Mouse (Mus musculus): ENCODE results near the gene Imp3. TPM values are rescaled to one million over a fixed set of nuclear protein-coding genes. Genes with fewer than 3 reads are reported as not detected.
A peak's percentile ranks its signal among the peaks of the same experiment; 100 is the strongest.
"Not testable (repeated sequence)": the region's sequence is repeated elsewhere in the genome, so short reads cannot be mapped to it uniquely, and the experiment has no call there.

The Imp3 gene
- polyA plus RNA-seq, 1 experiment from 2014 or later, result 58.4 TPM

DNA sequence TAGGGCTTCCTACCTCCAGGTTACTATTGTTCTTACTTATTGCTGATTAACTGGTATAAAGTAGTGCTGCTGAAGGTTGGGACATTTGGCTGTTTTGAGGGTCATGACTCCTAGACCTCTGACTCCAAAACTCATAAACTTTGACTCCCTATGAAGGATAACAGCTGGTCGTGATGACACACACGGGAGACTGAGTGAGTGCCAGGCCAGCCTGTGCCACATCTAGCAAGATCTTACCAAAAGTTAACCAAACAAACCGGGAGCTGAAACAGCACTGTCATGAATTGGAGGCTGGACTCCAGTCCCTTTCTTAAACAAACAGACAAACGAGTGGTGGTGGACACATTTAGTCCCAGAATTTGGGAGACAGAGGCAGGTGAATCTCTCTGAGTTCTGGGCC, 7.8 kb upstream of the Imp3 start:
- no peak for TF ChIP-seq CTCF (IDR thresholded peaks at IDR 0.05; ENCODE audit: low read depth)
- Histone ChIP-seq H3K9me3 (ENCODE audit: control insufficient read depth) (no peaks in the 10 kb centered on the region), H3K4me3 (ENCODE audit: low read depth, low read length) (no peak overlapping the region), H3K27me3 (replicated peaks; ENCODE audit: control insufficient read depth, insufficient read depth, low read length) (peaks cover 15% of the 10 kb centered on the region), H3K27ac (ENCODE audit: low read depth, low read length) (no peak overlapping the region), H3K4me1 (replicated peaks; ENCODE audit: control insufficient read depth, insufficient read depth, low read length) (0 out of 2 replicates have a peak, but pooled peaks cover 4% of the 10 kb centered on the region), H3K36me3 (ENCODE audit: control insufficient read depth, insufficient read depth) (peaks cover 5% of the 10 kb centered on the region; the same call in 1 of the 2 replicates), H3K9ac (ENCODE audit: low read depth, low read length) (no peak overlapping the region), H3K4me2 (replicated peaks; ENCODE audit: low read depth) (no peak overlapping the region)
- ATAC-seq, result no peak
- 33% methylated on average over 4 of the region's 4 CpGs for WGBS

DNA sequence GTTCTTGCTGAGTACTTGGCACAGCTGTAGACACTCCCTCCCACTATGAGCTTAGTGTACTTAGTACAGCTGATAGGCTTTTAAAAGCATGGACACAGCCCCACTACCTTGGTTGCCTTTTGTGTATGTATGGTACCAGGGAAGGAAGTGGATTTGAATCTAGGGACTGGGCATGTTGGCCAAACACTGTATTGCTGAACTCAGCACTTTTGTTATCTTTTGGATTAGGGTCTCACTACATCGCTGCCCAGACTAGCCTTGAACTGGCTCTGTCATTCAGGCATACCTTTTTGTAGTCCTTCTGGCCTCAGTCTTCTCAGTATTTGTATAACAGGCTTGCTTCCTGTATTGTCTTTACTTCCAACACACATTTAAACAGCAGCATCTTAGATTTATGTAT, 6.7 kb upstream of the Imp3 start:
- H3K4me3 ChIP-seq (ENCODE audit: low read depth, low read length), result no peak overlapping the region
- no peaks in the 10 kb centered on the region for H3K9me3 ChIP-seq (ENCODE audit: control insufficient read depth)
- WGBS, result 50% methylated on average over 1 of the region's 1 CpGs
- H3K4me1 ChIP-seq (replicated peaks; ENCODE audit: control insufficient read depth, insufficient read depth, low read length), result 0 out of 2 replicates have a peak, but pooled peaks cover 4% of the 10 kb centered on the region
- TF ChIP-seq CTCF (IDR thresholded peaks at IDR 0.05; ENCODE audit: low read depth), result no peak
- no peak overlapping the region for H3K4me2 ChIP-seq (replicated peaks; ENCODE audit: low read depth)
- peaks cover 15% of the 10 kb centered on the region for H3K27me3 ChIP-seq (replicated peaks; ENCODE audit: control insufficient read depth, insufficient read depth, low read length)
- H3K9ac ChIP-seq (ENCODE audit: low read depth, low read length), result no peak overlapping the region
- peaks cover 5% of the 10 kb centered on the region; the same call in 1 of the 2 replicates for H3K36me3 ChIP-seq (ENCODE audit: control insufficient read depth, insufficient read depth)
- no peak for ATAC-seq
- no peak overlapping the region for H3K27ac ChIP-seq (ENCODE audit: low read depth, low read length)

- no peak overlapping the region for H3K9ac ChIP-seq (ENCODE audit: low read depth, low read length)
- H3K4me1 ChIP-seq (replicated peaks; ENCODE audit: control insufficient read depth, insufficient read depth, low read length), result no peaks in the 10 kb centered on the region
- no peaks in the 10 kb centered on the region for H3K9me3 ChIP-seq (ENCODE audit: control insufficient read depth)
- ATAC-seq, result peak; percentile 35
- no peak for TF ChIP-seq CTCF (IDR thresholded peaks at IDR 0.05; ENCODE audit: low read depth)
- 18% methylated on average over 6 of the region's 6 CpGs for WGBS
- peak overlapping the region; percentile 85 for H3K4me2 ChIP-seq (replicated peaks; ENCODE audit: low read depth)
- peak overlapping the region; percentile 70 for H3K4me3 ChIP-seq (ENCODE audit: low read depth, low read length)
- H3K36me3 ChIP-seq (ENCODE audit: control insufficient read depth, insufficient read depth), result no peaks in the 10 kb centered on the region
- 0 out of 2 replicates have a peak overlapping the region, but pooled peaks have one; percentile 88 for H3K27ac ChIP-seq (ENCODE audit: low read depth, low read length)
- H3K27me3 ChIP-seq (replicated peaks; ENCODE audit: control insufficient read depth, insufficient read depth, low read length), result no peaks in the 10 kb centered on the region; the same call in 1 of the 2 replicates
These were observed 433 bp upstream of the Imp3 start for GRCm38 (mm10) chr9:56936861-56937222.

- TF ChIP-seq CTCF (IDR thresholded peaks at IDR 0.05; ENCODE audit: low read depth), result no peak
- H3K27me3 ChIP-seq (replicated peaks; ENCODE audit: control insufficient read depth, insufficient read depth, low read length), result no peaks in the 10 kb centered on the region
- ATAC-seq, result no peak
- WGBS, result 3% methylated on average over 7 of the region's 7 CpGs
- H3K36me3 ChIP-seq (ENCODE audit: control insufficient read depth, insufficient read depth), result no peaks in the 10 kb centered on the region
- H3K9me3 ChIP-seq (ENCODE audit: control insufficient read depth), result no peaks in the 10 kb centered on the region
- peak overlapping the region; percentile 85 for H3K4me2 ChIP-seq (replicated peaks; ENCODE audit: low read depth)
- H3K27ac ChIP-seq (ENCODE audit: low read depth, low read length), result 0 out of 2 replicates have a peak overlapping the region, but pooled peaks have one; percentile 36
- peak overlapping the region; percentile 60 for H3K9ac ChIP-seq (ENCODE audit: low read depth, low read length)
- no peaks in the 10 kb centered on the region for H3K4me1 ChIP-seq (replicated peaks; ENCODE audit: control insufficient read depth, insufficient read depth, low read length)
- H3K4me3 ChIP-seq (ENCODE audit: low read depth, low read length), result peak overlapping the region; percentile 70
These were observed 1.1 kb downstream of the Imp3 start for GRCm38 (mm10) chr9:56938374-56938773.

DNA sequence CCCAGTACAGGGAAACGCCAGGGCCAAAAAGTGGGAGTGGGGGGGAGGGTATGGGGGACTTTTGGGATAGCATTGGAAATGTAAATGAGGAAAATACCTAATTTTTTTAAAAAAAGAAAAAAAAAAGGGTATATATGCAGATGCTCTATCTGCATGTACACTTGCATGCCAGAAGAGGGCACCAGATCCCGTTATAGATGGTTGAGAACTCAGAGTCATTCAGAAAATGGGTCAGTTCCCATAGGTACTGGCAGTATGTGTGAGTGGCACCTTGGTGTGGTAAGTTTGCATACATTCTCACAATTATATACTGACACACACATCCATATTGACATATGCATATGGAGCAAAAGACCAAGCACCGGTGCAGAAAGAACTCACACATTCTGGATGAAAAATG, 10.2 kb downstream of the Imp3 start:
- WGBS, result 31% methylated on average over 3 of the region's 3 CpGs
- ATAC-seq; H3K9me3 ChIP-seq (ENCODE audit: control insufficient read depth); H3K9ac ChIP-seq (ENCODE audit: low read depth, low read length); H3K27me3 ChIP-seq (replicated peaks; ENCODE audit: control insufficient read depth, insufficient read depth, low read length); H3K4me3 ChIP-seq (ENCODE audit: low read depth, low read length); H3K4me1 ChIP-seq (replicated peaks; ENCODE audit: control insufficient read depth, insufficient read depth, low read length); H3K36me3 ChIP-seq (ENCODE audit: control insufficient read depth, insufficient read depth); H3K4me2 ChIP-seq (replicated peaks; ENCODE audit: low read depth); H3K27ac ChIP-seq (ENCODE audit: low read depth, low read length): not testable (repeated sequence)
- peak; percentile 80 for TF ChIP-seq CTCF (IDR thresholded peaks at IDR 0.05; ENCODE audit: low read depth)

GRCm38 (mm10) chr9:56948699-56949098, 11.4 kb downstream of the Imp3 start:
- H3K4me2 ChIP-seq (replicated peaks; ENCODE audit: low read depth); H3K4me1 ChIP-seq (replicated peaks; ENCODE audit: control insufficient read depth, insufficient read depth, low read length); H3K27me3 ChIP-seq (replicated peaks; ENCODE audit: control insufficient read depth, insufficient read depth, low read length); H3K9me3 ChIP-seq (ENCODE audit: control insufficient read depth); H3K9ac ChIP-seq (ENCODE audit: low read depth, low read length); H3K36me3 ChIP-seq (ENCODE audit: control insufficient read depth, insufficient read depth); H3K4me3 ChIP-seq (ENCODE audit: low read depth, low read length); ATAC-seq; H3K27ac ChIP-seq (ENCODE audit: low read depth, low read length): not testable (repeated sequence)
- WGBS, result 16% methylated on average over 5 of the region's 5 CpGs

- Histone ChIP-seq H3K27ac (ENCODE audit: low read depth, low read length) (no peak overlapping the region), H3K4me2 (replicated peaks; ENCODE audit: low read depth) (peak overlapping the region; percentile 78), H3K9me3 (ENCODE audit: control insufficient read depth) (no peaks in the 10 kb centered on the region), H3K4me1 (replicated peaks; ENCODE audit: control insufficient read depth, insufficient read depth, low read length) (no peaks in the 10 kb centered on the region), H3K4me3 (ENCODE audit: low read depth, low read length) (peak overlapping the region; percentile 17; the same call in 1 of the 2 replicates), H3K36me3 (ENCODE audit: control insufficient read depth, insufficient read depth) (no peaks in the 10 kb centered on the region), H3K27me3 (replicated peaks; ENCODE audit: control insufficient read depth, insufficient read depth, low read length) (0 out of 2 replicates have a peak, but pooled peaks cover 4% of the 10 kb centered on the region), H3K9ac (ENCODE audit: low read depth, low read length) (no peak overlapping the region)
- TF ChIP-seq CTCF (IDR thresholded peaks at IDR 0.05; ENCODE audit: low read depth), result no peak
- 11% methylated on average over 13 of the region's 13 CpGs for WGBS
- no peak for ATAC-seq
These were observed 12.5 kb downstream of the Imp3 start for GRCm38 (mm10) chr9:56949767-56950166.
